Mouse (Mus musculus) frontal cortex, postnatal 25 days (tissue): ENCODE data around the gene Ldlrad3.
A peak's percentile ranks its signal among the peaks of the same experiment; 100 is the strongest.

Source experiments
- DNase-seq, 2 experiments: peaks; one replicate each; pipeline ENCODE4 v3.0.0; 2022; ENCODE audit warnings: low spot score in 2 of 2

The Ldlrad3 gene

GRCm38 (mm10) chr2:102038229-102038894 is 147.8 kb downstream of the Ldlrad3 start:
- peak; percentile 31 to 57 for DNase-seq

GRCm38 (mm10) chr2:102036665-102037511 is 149.3 kb downstream of the Ldlrad3 start:
- no peak for DNase-seq

GRCm38 (mm10) chr2:102034513-102034879 is 151.7 kb downstream of the Ldlrad3 start:
- DNase-seq, result no peak

- DNase-seq, result no peak
Measured at GRCm38 (mm10) chr2:102033818-102034512, 152.2 kb downstream of the Ldlrad3 start.

GRCm38 (mm10) chr2:102032713-102033343 is 153.4 kb downstream of the Ldlrad3 start:
- peak; percentile 56 to 70 for DNase-seq

- DNase-seq, result peak; percentile 39 to 50
Measured at GRCm38 (mm10) chr2:102030652-102031051, 155.5 kb downstream of the Ldlrad3 start.

GRCm38 (mm10) chr2:102030152-102030551 is 156.0 kb downstream of the Ldlrad3 start:
- no peak for DNase-seq

- DNase-seq, result no peak
Measured at GRCm38 (mm10) chr2:102029682-102030081, 156.5 kb downstream of the Ldlrad3 start.

- DNase-seq, result no peak
Measured at GRCm38 (mm10) chr2:102027265-102027664, 158.9 kb downstream of the Ldlrad3 start.

- DNase-seq, result no peak
Measured at GRCm38 (mm10) chr2:102026156-102026555, 160.0 kb downstream of the Ldlrad3 start.

GRCm38 (mm10) chr2:102024483-102024882 is 161.7 kb downstream of the Ldlrad3 start:
- DNase-seq, result no peak

GRCm38 (mm10) chr2:102021371-102022084 is 164.7 kb downstream of the Ldlrad3 start:
- DNase-seq, result no peak

GRCm38 (mm10) chr2:102020546-102020945 is 165.6 kb downstream of the Ldlrad3 start:
- no peak for DNase-seq

- DNase-seq, result no peak
Measured at GRCm38 (mm10) chr2:102014538-102015113, 171.6 kb downstream of the Ldlrad3 start.

GRCm38 (mm10) chr2:102011311-102011975 is 174.7 kb downstream of the Ldlrad3 start:
- DNase-seq, result no peak

- no peak for DNase-seq
Measured at GRCm38 (mm10) chr2:102009766-102010265, 176.4 kb downstream of the Ldlrad3 start.

GRCm38 (mm10) chr2:102006143-102006542 is 180.0 kb downstream of the Ldlrad3 start:
- no peak for DNase-seq

- no peak for DNase-seq
Measured at GRCm38 (mm10) chr2:102005377-102006007, 180.7 kb downstream of the Ldlrad3 start.

GRCm38 (mm10) chr2:102003776-102004264 is 182.4 kb downstream of the Ldlrad3 start:
- no peak for DNase-seq
